Mouse (Mus musculus) neural tube, embryonic 14.5 days (tissue): ENCODE results near the gene Nxph3. TPM values are rescaled to one million over a fixed set of nuclear protein-coding genes. Genes with fewer than 3 reads are reported as not detected.

ENCODE experiments used
- ATAC-seq: fragments of 200-750 bp; cut with Nextera tagmentation; 2 replicates; pipeline ENCODE4 v1.8.0; 2017; ENCODE audit warnings: low read depth, mild to moderate bottlenecking, moderate TSS enrichment, moderate library complexity
- H3K27ac ChIP-seq: fragments of 300-500 bp; sonication (generic); 2 replicates; pipeline ENCODE4 v1.5.1; 2014; ENCODE audit warnings: low read depth, mild to moderate bottlenecking, control low read depth, low read length, moderate library complexity, mixed read lengths
- H3K27me3 ChIP-seq: fragments of 300-500 bp; sonication (generic); 2 replicates; pipeline ENCODE4 v1.6.1; 2014; ENCODE audit warnings: low read length; ENCODE audit not compliant: control insufficient read depth, insufficient read depth
- H3K36me3 ChIP-seq: fragments of 300-500 bp; sonication (generic); 2 replicates; pipeline ENCODE4 v1.6.1; 2014; ENCODE audit warnings: low read length, mixed read lengths; ENCODE audit not compliant: control insufficient read depth, insufficient read depth
- H3K4me1 ChIP-seq: fragments of 300-500 bp; sonication (generic); 2 replicates; pipeline ENCODE4 v1.6.1; 2014; ENCODE audit warnings: low read length; ENCODE audit not compliant: control insufficient read depth, insufficient read depth
- H3K4me2 ChIP-seq: fragments of 300-500 bp; sonication (generic); 2 replicates; pipeline ENCODE4 v1.6.1; 2014; ENCODE audit warnings: mild to moderate bottlenecking, low read depth, low read length, control low read depth
- H3K4me3 ChIP-seq: fragments of 300-500 bp; sonication (generic); 2 replicates; pipeline ENCODE4 v1.5.1; 2014; ENCODE audit warnings: low read depth, low read length, control low read depth, mixed read lengths
- H3K9ac ChIP-seq: fragments of 300-500 bp; sonication (generic); replicated peaks from 2 replicates; pipeline ENCODE4 v1.6.1; 2014; ENCODE audit warnings: low read depth, mild to moderate bottlenecking, control low read depth, low read length, mixed read lengths
- H3K9me3 ChIP-seq: fragments of 300-500 bp; sonication (generic); 2 replicates; pipeline ENCODE4 v1.6.1; 2016; ENCODE audit warnings: low read length; ENCODE audit not compliant: control insufficient read depth
- WGBS: fragments of 180-500 bp; shearing (Covaris S2); extraction: QIAGEN DNeasy Blood & Tissue Kit; methylation state at CpG from one replicate; pipeline ENCODE4 v1.1.7; 2014; 5-methylcytosine and 5-hydroxymethylcytosine counted together
- polyA plus RNA-seq: library from polyadenylated mRNA; unstranded; fragments of >200 nt; fragmentation: Nextera tagmentation; extraction: Ambion mirVana; gene quantifications from 2 replicates; pipeline ENCODE4 v1.2.1, GENCODE M21; 2014

Gene Nxph3
- polyA plus RNA-seq, 1 experiment from 2014 or later: 1.4 TPM

GRCm38 (mm10) chr11:95460872-95461271 is 53.5 kb downstream of the Nxph3 start:
- no peaks in the 10 kb centered on the region for H3K36me3 ChIP-seq

More at GRCm38 (mm10) chr11:95460872-95461271, 53.5 kb downstream of the Nxph3 start:
- Histone ChIP-seq H3K9ac (no peak overlapping the region), H3K4me2 (no peak overlapping the region), H3K9me3 (no peaks in the 10 kb centered on the region), H3K27ac (no peak overlapping the region), H3K4me3 (no peak overlapping the region), H3K4me1 (no peaks in the 10 kb centered on the region), H3K27me3 (no peaks in the 10 kb centered on the region)
- no peak for ATAC-seq
- 85% methylated on average over 2 of the region's 2 CpGs for WGBS

Other genes starting within 250 kb of the Nxph3 start
- gene Kat7, start 204.3 kb downstream of the Nxph3 start, polyA plus RNA-seq: 55.5 and 65.3 TPM in 2 replicates
- 1.7 and 2.4 TPM in 2 replicates for gene Fam117a, start 177.6 kb downstream of the Nxph3 start, polyA plus RNA-seq
- gene Slc35b1, start 129.9 kb downstream of the Nxph3 start, polyA plus RNA-seq: 155 and 163 TPM in 2 replicates
- 166 and 198 TPM in 2 replicates for gene Spop, start 100.5 kb downstream of the Nxph3 start, polyA plus RNA-seq
- gene Ngfr, start 73.2 kb upstream of the Nxph3 start, polyA plus RNA-seq: 40.8 and 73.9 TPM in 2 replicates
- 183 and 185 TPM in 2 replicates for gene Phb, start 152.4 kb upstream of the Nxph3 start, polyA plus RNA-seq
- 12.9 and 14.0 TPM in 2 replicates for gene Zfp652, start 198.1 kb upstream of the Nxph3 start, polyA plus RNA-seq
- 1.4 and 2.5 TPM in 2 replicates for gene B130006D01Rik, start 209.0 kb upstream of the Nxph3 start, polyA plus RNA-seq